Mouse (Mus musculus): ENCODE data around the gene Mrpl53.

DNA sequence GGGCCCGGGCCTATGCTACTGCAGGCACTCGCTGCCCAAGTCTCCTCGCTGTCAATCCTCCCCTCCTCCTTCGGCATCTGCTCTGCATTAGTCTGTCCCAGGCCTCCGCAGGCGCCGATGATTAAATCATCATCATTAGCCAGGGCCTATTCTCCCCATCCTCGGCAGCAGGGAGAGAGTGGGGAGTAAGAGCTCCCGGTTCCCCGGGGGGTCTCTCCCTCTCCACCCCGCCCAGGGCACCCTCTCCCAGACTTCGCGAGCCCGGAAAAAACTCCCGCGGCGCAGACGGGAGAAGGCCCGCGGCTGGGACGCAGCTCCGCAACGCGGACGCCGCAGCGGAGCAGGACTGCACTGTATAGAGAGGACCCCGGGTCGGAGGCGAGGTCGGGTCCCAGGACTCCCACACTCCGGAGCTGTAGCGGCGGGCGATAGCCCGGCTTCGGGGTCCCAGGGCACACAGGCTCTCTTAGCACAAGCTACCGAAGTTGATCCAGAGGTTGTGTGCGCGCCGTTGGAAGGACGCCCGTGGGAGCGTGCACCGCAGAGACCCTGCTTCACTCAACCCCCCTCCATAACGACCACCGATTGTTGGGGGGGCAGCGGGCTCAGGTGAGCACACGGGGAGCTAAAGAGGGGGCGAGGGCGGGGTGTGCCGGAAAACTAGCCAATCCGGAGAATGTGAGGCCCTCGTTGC, 31.1 kb upstream of the Mrpl53 start, which contains the start of gene Pcgf1:
- TF ChIP-seq CTCF (IDR thresholded peaks at IDR 0.05; ENCODE audit: low read depth) (no peak), EP300 (IDR thresholded peaks at IDR 0.05; ENCODE audit: low read depth) (no peak)

Measured in liver, postnatal 0 days (tissue).